Mouse (Mus musculus) kidney, adult 10 weeks (tissue): ENCODE data around the gene Prrg1. TPM values are rescaled to one million over a fixed set of nuclear protein-coding genes. Genes with fewer than 3 reads are reported as not detected.

Experiments
- polyA plus RNA-seq: library from polyadenylated mRNA; stranded (reverse); fragments of 350-450 nt; fragmentation: Illumina TruSeq; extraction: RNeasy Lipid Tissue Mini Kit (QIAGEN cat#74804); gene quantifications from one replicate; pipeline ENCODE4 v1.2.3, GENCODE M21; 2014; ENCODE audit warnings: low read depth, low replicate concordance

Gene Prrg1
- 13.9 TPM for polyA plus RNA-seq

GRCm38 (mm10) chrX:78583202-78584004 lies at the start of gene Prrg1:
TSS of gene Prrg1 (minus strand) at chrX:78583896.

Other genes starting within 250 kb of the Prrg1 start
- not detected for gene 4930480E11Rik, start 214.3 kb downstream of the Prrg1 start, polyA plus RNA-seq
- gene Fam47c, start 153.9 kb upstream of the Prrg1 start, polyA plus RNA-seq = not detected